Mouse (Mus musculus) hindbrain, embryonic 10.5 days (tissue): ENCODE measurements at regions not wholly inside any gene's neighbourhood (a gene's known extent, or its start where the extent isn't known, plus 50 kb on each side); places are given as distances from the start of the nearest gene placed in this dataset.

Experiments used
- DNase-seq: peaks from one replicate; pipeline ENCODE4 v3.0.0-alpha.2; 2017; ENCODE audit warnings: low spot score
- H3K27ac ChIP-seq: fragments of 300-500 bp; sonication (generic); 2 replicates; pipeline ENCODE4 v1.5.1; 2016; ENCODE audit warnings: mild to moderate bottlenecking, moderate library complexity
- H3K27me3 ChIP-seq: fragments of 300-500 bp; sonication (generic); 2 replicates; pipeline ENCODE4 v1.6.1; 2016; ENCODE audit warnings: mild to moderate bottlenecking; ENCODE audit not compliant: poor library complexity, insufficient read depth, severe bottlenecking
- H3K36me3 ChIP-seq: fragments of 300-500 bp; sonication (generic); 2 replicates; pipeline ENCODE4 v1.6.1; 2016; ENCODE audit warnings: mild to moderate bottlenecking, moderate library complexity
- H3K4me1 ChIP-seq: fragments of 300-500 bp; sonication (generic); replicated peaks from 2 replicates; pipeline ENCODE4 v1.6.1; 2016; ENCODE audit warnings: mild to moderate bottlenecking
- H3K4me3 ChIP-seq: fragments of 300-500 bp; sonication (generic); 2 replicates; pipeline ENCODE4 v1.5.1; 2016; ENCODE audit warnings: mild to moderate bottlenecking, moderate library complexity
- H3K9me3 ChIP-seq: fragments of 300-500 bp; sonication (generic); 2 replicates; pipeline ENCODE4 v1.6.1; 2016; ENCODE audit warnings: mild to moderate bottlenecking, moderate library complexity
- WGBS: fragments of 180-500 bp; shearing (Covaris S2); methylation state at CpG from one replicate; pipeline ENCODE4 v1.1.7; 2016; 5-methylcytosine and 5-hydroxymethylcytosine counted together

- Histone ChIP-seq H3K27ac (no peak overlapping the region), H3K4me3 (no peak overlapping the region), H3K9me3 (no peaks in the 10 kb centered on the region), H3K36me3 (no peaks in the 10 kb centered on the region), H3K27me3 (peaks cover 10% of the 10 kb centered on the region), H3K4me1 (no peaks in the 10 kb centered on the region)
- WGBS = 83% methylated on average over 9 of the region's 9 CpGs
- DNase-seq = no peak
These were observed 57.6 kb upstream of the D1Pas1 start for GRCm38 (mm10) chr1:186909518-186910105.

- Histone ChIP-seq H3K27me3 (peaks cover 10% of the 10 kb centered on the region), H3K4me3 (no peak overlapping the region), H3K27ac (no peak overlapping the region), H3K36me3 (no peaks in the 10 kb centered on the region), H3K9me3 (no peaks in the 10 kb centered on the region), H3K4me1 (no peaks in the 10 kb centered on the region)
- no peak for DNase-seq
- 91% methylated on average over 9 of the region's 9 CpGs for WGBS
These were observed 58.1 kb upstream of the D1Pas1 start for GRCm38 (mm10) chr1:186909073-186909472.

GRCm38 (mm10) chr1:186907409-186908170 is 59.6 kb upstream of the D1Pas1 start:
- DNase-seq = no peak
- WGBS = 92% methylated on average over 10 of the region's 10 CpGs
- no peaks in the 10 kb centered on the region for H3K36me3 ChIP-seq
- no peak overlapping the region for H3K4me3 ChIP-seq
- H3K27ac ChIP-seq = no peak overlapping the region
- no peaks in the 10 kb centered on the region for H3K9me3 ChIP-seq
- no peaks in the 10 kb centered on the region for H3K27me3 ChIP-seq
- no peaks in the 10 kb centered on the region for H3K4me1 ChIP-seq

DNA sequence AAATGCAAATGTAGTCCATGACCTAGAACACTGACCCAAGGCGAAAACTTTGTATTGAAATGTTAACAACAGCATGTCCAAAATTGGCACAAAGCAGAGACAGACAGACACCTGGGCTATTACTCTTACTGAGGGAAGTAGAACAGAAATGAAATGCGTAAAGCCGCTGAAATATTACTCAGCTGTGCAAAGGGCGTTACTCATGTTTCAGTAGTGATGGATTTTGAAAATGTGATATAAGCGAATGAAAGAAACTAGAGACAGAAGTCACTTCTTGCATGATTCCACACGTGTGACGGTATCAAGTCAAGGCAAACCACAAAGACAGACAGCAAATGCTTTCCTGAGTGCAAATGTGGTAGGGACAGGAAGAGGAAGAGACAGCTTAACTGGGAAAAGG is 61.3 kb upstream of the D1Pas1 start:
- WGBS = 91% methylated on average over 7 of the region's 7 CpGs

GRCm38 (mm10) chr1:186901548-186901947 is 65.7 kb upstream of the D1Pas1 start:
- H3K27ac ChIP-seq = no peak overlapping the region
- no peak overlapping the region for H3K4me3 ChIP-seq
- no peaks in the 10 kb centered on the region for H3K9me3 ChIP-seq
- no peaks in the 10 kb centered on the region for H3K36me3 ChIP-seq
- WGBS = 81% methylated on average over 6 of the region's 6 CpGs
- no peak for DNase-seq
- H3K4me1 ChIP-seq = no peaks in the 10 kb centered on the region
- no peaks in the 10 kb centered on the region for H3K27me3 ChIP-seq

More for the DNA sequence above, 61.3 kb upstream of the D1Pas1 start:
- Histone ChIP-seq H3K4me3 (no peak overlapping the region), H3K27me3 (no peaks in the 10 kb centered on the region), H3K27ac (no peak overlapping the region), H3K36me3 (no peaks in the 10 kb centered on the region), H3K4me1 (no peaks in the 10 kb centered on the region), H3K9me3 (no peaks in the 10 kb centered on the region)
- no peak for DNase-seq

DNA sequence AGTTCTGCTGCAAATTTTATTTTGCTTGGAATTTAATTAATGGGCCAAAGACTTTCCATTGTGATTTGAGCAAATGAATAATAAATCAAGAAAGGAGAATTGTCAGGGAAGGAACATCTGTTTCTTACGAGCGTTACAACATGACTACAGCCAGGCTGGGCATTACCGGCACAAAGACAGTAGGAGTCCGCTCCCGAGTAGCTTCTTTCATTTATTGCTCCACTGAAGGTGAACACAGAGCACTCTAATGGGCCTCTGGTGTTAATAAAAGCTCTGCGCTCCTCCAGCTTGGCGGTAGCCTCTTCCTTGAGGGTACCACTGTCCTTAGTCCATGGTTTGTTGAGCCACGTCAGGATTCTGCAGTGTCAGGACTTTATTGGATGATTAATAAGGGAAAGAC is 69.0 kb upstream of the D1Pas1 start:
- WGBS = 64% methylated on average over 8 of the region's 8 CpGs

DNA sequence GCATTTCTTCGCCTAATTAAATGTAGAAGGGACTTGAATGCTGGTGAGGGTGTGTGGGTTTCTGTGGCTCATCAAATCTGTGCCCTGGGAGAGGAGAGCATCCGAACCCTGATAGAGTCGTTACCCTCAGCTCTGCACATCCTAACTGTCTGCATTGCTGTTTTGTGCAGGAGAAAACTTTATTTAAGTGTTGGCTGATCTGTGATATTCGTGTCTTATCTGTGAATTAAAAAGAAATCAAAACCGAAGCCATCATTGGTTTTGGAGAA is 77.7 kb upstream of the D1Pas1 start:
- no peaks in the 10 kb centered on the region for H3K36me3 ChIP-seq
- H3K27ac ChIP-seq = no peak overlapping the region
- H3K27me3 ChIP-seq = peaks cover 9% of the 10 kb centered on the region; the same call in 1 of the 2 replicates
- H3K4me1 ChIP-seq = peaks cover 13% of the 10 kb centered on the region; the same call in 1 of the 2 replicates
- H3K4me3 ChIP-seq = no peak overlapping the region
- DNase-seq = no peak
- H3K9me3 ChIP-seq = 0 out of 2 replicates have a peak, but pooled peaks cover 2% of the 10 kb centered on the region
- WGBS = 77% methylated on average over 5 of the region's 5 CpGs

More for the DNA sequence above, 69.0 kb upstream of the D1Pas1 start:
- H3K4me1 ChIP-seq = no peaks in the 10 kb centered on the region
- H3K27ac ChIP-seq = no peak overlapping the region
- DNase-seq = no peak
- H3K4me3 ChIP-seq = no peak overlapping the region
- H3K36me3 ChIP-seq = no peaks in the 10 kb centered on the region
- H3K27me3 ChIP-seq = no peaks in the 10 kb centered on the region
- H3K9me3 ChIP-seq = no peaks in the 10 kb centered on the region

GRCm38 (mm10) chr1:186888767-186889583 is 78.2 kb upstream of the D1Pas1 start:
- H3K27ac ChIP-seq = no peak overlapping the region
- 65% methylated on average over 11 of the region's 11 CpGs for WGBS
- H3K9me3 ChIP-seq = 0 out of 2 replicates have a peak, but pooled peaks cover 2% of the 10 kb centered on the region
- no peaks in the 10 kb centered on the region for H3K36me3 ChIP-seq
- H3K4me1 ChIP-seq = peaks cover 13% of the 10 kb centered on the region; the same call in 1 of the 2 replicates
- H3K4me3 ChIP-seq = no peak overlapping the region
- DNase-seq = no peak
- H3K27me3 ChIP-seq = peaks cover 9% of the 10 kb centered on the region; the same call in 1 of the 2 replicates

- H3K36me3 ChIP-seq = no peaks in the 10 kb centered on the region
- peaks cover 7% of the 10 kb centered on the region; the same call in 1 of the 2 replicates for H3K27me3 ChIP-seq
- H3K27ac ChIP-seq = no peak overlapping the region
- 79% methylated on average over 3 of the region's 3 CpGs for WGBS
- no peak overlapping the region for H3K4me3 ChIP-seq
- H3K4me1 ChIP-seq = peaks cover 13% of the 10 kb centered on the region; the same call in 1 of the 2 replicates
- no peak for DNase-seq
- 0 out of 2 replicates have a peak, but pooled peaks cover 2% of the 10 kb centered on the region for H3K9me3 ChIP-seq
These were observed 80.1 kb upstream of the D1Pas1 start for GRCm38 (mm10) chr1:186887127-186887526.

DNA sequence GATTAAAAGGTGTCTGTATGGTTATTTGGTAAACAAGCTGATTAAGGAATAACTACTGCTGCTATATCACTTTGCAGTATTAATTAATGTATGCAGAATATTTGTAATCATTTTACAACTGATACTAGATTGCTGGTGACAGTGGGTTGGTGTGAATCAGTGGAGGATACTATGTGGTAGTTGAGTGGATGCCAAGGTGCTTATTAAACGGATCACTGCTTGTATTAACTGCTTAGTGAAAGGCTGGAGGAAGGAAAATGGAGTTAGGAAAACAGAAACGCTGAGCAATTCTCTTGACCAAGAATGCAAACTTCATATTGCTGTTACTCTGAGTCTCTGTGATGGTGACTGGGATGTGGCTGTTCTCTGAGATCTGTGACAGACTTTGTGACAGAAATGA is 86.8 kb upstream of the D1Pas1 start:
- H3K27me3 ChIP-seq = no peaks in the 10 kb centered on the region
- no peak for DNase-seq
- H3K4me1 ChIP-seq = no peaks in the 10 kb centered on the region
- no peak overlapping the region for H3K27ac ChIP-seq
- H3K36me3 ChIP-seq = no peaks in the 10 kb centered on the region
- 81% methylated on average over 2 of the region's 2 CpGs for WGBS
- no peak overlapping the region for H3K4me3 ChIP-seq
- no peaks in the 10 kb centered on the region for H3K9me3 ChIP-seq

GRCm38 (mm10) chr1:186860608-186861444 is 106.4 kb upstream of the D1Pas1 start:
- no peaks in the 10 kb centered on the region for H3K4me1 ChIP-seq
- no peak for DNase-seq
- H3K27me3 ChIP-seq = no peaks in the 10 kb centered on the region
- no peak overlapping the region for H3K27ac ChIP-seq
- H3K36me3 ChIP-seq = no peaks in the 10 kb centered on the region
- H3K4me3 ChIP-seq = no peak overlapping the region
- H3K9me3 ChIP-seq = no peaks in the 10 kb centered on the region
- WGBS = 87% methylated on average over 10 of the region's 10 CpGs

DNA sequence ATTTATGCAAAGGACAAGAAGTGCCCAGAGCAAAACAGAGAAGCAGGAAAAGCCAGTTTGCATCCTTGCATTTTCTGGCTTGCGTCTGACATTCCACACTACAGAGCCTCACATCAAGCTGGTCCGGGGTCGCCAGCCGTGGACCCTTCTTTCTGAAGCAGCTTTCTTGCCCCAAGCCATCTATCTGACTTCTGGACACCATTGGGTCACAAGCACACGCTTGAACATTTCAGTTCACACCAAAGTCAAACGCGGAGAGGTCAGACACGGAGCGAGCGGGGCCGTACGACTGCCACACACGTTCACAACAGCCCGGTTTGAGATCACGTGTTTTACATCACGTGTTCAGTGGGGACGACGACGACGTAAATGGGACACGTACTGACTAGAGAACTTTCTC is 108.9 kb upstream of the D1Pas1 start:
- Histone ChIP-seq H3K27ac (no peak overlapping the region), H3K4me3 (no peak overlapping the region), H3K27me3 (no peaks in the 10 kb centered on the region), H3K9me3 (no peaks in the 10 kb centered on the region), H3K36me3 (no peaks in the 10 kb centered on the region), H3K4me1 (no peaks in the 10 kb centered on the region)
- 91% methylated on average over 21 of the region's 21 CpGs for WGBS
- no peak for DNase-seq
